Mouse (Mus musculus) thymus, postnatal 25 days (tissue): ENCODE results near the gene Srgap2.

Source experiments
- DNase-seq: peaks from one replicate; pipeline ENCODE4 v3.0.0; 2022

Gene Srgap2

GRCm38 (mm10) chr1:131329093-131329492 lies 198.1 kb downstream of the Srgap2 start:
- DNase-seq, result peak; percentile 64

- DNase-seq, result no peak
Observed at GRCm38 (mm10) chr1:131327167-131327566, 200.0 kb downstream of the Srgap2 start.

GRCm38 (mm10) chr1:131324816-131325463 lies 202.2 kb downstream of the Srgap2 start:
- DNase-seq, result peak; percentile 28

- no peak for DNase-seq
Observed at GRCm38 (mm10) chr1:131319598-131320330, 207.4 kb downstream of the Srgap2 start.

- DNase-seq, result no peak
Observed at GRCm38 (mm10) chr1:131318397-131318796, 208.8 kb downstream of the Srgap2 start.

- DNase-seq, result no peak
Observed at GRCm38 (mm10) chr1:131317625-131318024, 209.5 kb downstream of the Srgap2 start.

- DNase-seq, result no peak
Observed at GRCm38 (mm10) chr1:131311284-131311683, 215.9 kb downstream of the Srgap2 start.

- DNase-seq, result no peak
Observed at GRCm38 (mm10) chr1:131310237-131310818, 216.8 kb downstream of the Srgap2 start.

- no peak for DNase-seq
Observed at GRCm38 (mm10) chr1:131300750-131301149, 226.4 kb downstream of the Srgap2 start.

- DNase-seq, result no peak
Observed at GRCm38 (mm10) chr1:131299788-131300187, 227.4 kb downstream of the Srgap2 start.

- DNase-seq, result no peak
Observed at GRCm38 (mm10) chr1:131299240-131299639, 227.9 kb downstream of the Srgap2 start.

- DNase-seq, result no peak
Observed at GRCm38 (mm10) chr1:131298171-131298570, 229.0 kb downstream of the Srgap2 start.

- no peak for DNase-seq
Observed at GRCm38 (mm10) chr1:131296726-131297125, 230.4 kb downstream of the Srgap2 start.

GRCm38 (mm10) chr1:131295200-131295599 lies 232.0 kb downstream of the Srgap2 start:
- no peak for DNase-seq

- no peak for DNase-seq
Observed at GRCm38 (mm10) chr1:131293922-131294250, 233.3 kb downstream of the Srgap2 start.

- no peak for DNase-seq
Observed at GRCm38 (mm10) chr1:131293221-131293921, 233.8 kb downstream of the Srgap2 start.

- peak; percentile 78 for DNase-seq
Observed at GRCm38 (mm10) chr1:131290648-131291047, 236.5 kb downstream of the Srgap2 start.

- DNase-seq, result no peak
Observed at GRCm38 (mm10) chr1:131288938-131289337, 238.2 kb downstream of the Srgap2 start.

GRCm38 (mm10) chr1:131287267-131287666 lies 239.9 kb downstream of the Srgap2 start:
- no peak for DNase-seq

GRCm38 (mm10) chr1:131286803-131287202 lies 240.3 kb downstream of the Srgap2 start:
- no peak for DNase-seq

GRCm38 (mm10) chr1:131284616-131285015 lies 242.5 kb downstream of the Srgap2 start:
- DNase-seq, result no peak

- DNase-seq, result no peak
Observed at GRCm38 (mm10) chr1:131284167-131284566, 243.0 kb downstream of the Srgap2 start.

- no peak for DNase-seq
Observed at GRCm38 (mm10) chr1:131281731-131282130, 245.4 kb downstream of the Srgap2 start.

GRCm38 (mm10) chr1:131280280-131280679 lies 246.9 kb downstream of the Srgap2 start:
- DNase-seq, result peak; percentile 55
